Mouse (Mus musculus): Measurements from ENCODE around the gene Nkx6-1.

The Nkx6-1 gene

DNA sequence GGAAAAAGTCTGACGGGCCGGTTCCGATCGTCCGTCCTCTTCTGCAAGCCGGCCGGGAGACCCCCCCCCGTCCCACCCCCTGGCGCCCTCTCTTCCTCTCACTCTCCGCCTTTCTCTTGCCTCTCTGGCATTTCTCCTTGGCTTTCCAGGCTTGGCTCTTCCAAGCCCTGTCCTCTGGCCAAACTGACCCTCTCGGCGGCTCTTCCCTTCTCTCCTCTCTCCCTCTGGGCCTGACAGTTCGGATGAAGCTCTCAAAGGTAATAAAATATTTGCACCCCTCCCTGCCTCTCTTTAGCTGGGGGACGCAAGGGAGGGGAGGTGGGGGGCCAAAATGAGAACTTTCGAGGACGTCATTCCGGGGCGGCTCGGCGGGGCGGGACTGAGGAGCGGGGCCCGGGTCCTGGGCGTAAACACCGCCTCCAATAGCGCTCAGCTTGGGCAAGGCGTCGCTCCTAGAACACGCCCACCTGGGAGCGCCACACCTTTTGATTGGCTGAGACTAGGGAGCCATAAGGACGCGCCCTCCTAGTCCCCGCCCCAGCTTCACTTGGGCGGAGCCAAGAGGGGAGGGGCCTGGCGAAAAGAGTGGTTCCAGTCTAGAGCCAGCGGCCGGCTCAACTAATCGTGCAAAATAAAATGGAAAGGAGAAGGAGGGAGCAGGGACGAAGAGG, at the start of gene Nkx6-1:
TSS of gene Nkx6-1 (minus strand) at position 52 of the 671 bp plus-strand sequence.
- peak; percentile 87 to 92 for DNase-seq

DNA sequence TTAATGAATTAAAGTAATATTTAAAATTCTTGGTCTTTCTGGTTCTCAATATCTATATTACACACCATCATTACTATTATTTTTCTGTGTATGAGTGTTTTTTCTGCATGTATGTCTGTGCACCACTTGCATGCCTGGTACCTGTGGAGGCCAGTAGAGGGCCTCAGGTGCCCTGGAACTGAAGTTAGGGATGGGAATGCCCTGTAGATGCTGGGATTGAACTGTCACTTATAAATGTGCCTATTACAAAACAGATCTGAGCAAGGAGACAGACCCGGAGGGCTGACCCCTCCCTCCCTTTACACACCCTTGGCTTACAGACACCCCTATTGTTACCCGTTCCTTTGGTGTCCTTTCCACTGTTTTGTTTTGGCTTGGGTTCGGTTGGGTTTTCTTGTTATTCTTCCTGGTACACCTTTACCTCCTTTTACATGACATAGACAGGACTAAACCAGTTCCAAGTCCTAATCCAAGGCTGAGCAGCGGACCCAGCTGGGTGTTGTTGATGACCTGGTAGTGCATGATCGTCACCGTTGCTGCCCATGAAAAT, 48.3 kb upstream of the Nkx6-1 start:
- DNase-seq, result peak; percentile 35 to 48

DNA sequence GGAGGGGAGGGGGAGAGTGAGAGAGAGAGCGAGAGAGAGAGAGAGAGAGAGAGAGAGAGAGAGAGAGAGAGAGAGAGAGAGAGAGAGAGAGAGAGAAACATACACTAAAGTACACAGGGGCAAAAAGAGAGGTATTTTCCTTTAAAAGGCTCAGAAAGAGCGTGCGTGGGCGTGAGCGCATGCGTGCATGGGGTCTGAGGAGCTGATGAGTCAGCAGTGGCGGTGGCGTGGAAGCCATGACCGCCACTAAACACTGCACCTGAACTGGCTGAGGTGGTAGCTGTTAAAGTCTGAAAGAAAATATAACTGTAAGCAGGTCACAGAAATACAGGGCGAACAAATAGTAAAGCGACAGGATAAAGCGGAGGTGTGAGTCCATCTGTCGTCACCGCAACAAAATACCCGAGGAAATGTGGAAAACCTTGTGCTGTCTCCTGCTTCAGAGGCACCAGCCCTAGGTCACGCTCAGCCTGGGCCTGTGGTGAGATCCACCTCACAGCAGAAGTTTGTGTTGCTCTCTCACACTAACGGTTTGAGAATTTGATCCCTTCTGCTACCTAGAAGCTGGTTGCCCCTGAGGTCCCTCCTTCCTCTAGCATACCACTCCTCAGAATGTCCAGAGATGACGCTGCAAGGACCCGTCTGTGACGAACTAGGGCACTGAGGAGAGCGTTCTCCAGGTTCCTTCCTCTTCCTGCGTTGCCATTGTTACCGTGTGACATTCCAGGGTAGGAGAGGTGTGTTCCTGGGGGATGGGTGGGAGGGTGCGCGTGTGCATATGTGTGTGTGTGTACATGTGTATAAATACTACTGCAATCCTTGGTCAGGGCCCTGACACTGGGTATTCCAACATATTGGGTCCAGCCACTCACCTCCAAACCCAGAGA, 38.8 kb upstream of the Nkx6-1 start:
- peak; percentile 35 to 56 for DNase-seq

DNA sequence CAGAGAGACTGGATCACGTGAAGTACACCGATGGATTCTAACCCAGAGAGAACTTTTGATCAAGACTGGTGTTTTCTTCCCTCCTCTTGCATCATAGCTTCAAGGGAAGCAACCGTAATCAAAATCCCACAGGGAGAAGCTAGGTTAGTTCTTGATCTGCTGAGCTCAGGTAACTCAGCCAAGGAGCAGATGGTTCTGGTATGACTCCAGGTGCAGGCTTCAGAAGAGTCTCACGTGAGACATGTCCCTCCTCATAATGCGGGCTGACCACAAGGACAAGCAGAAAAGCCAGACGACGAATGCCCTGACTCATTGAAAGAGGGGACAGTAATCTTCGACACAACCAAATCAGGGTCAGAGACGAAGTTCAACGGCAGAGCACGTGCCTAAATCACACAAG, 37.8 kb upstream of the Nkx6-1 start:
- no peak for DNase-seq

DNA sequence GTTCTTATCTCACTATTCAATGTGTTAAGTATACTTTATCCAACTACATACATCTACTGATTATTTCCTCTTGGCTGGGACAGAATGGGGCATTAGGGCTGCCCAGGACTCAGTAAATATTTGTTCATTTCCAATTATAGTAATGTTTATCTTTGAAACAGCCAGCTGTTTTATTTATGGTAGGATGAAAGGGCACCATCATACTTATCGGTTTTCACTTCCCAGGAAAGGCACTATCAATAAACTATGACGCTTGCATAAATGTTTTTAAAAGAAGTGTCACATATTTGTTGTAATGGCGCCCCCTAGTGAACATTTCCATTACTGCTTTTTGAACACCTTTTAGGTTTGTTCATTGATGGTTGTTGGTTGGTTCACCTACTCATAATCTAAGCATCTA, 35.8 kb upstream of the Nkx6-1 start:
- no peak for DNase-seq

DNA sequence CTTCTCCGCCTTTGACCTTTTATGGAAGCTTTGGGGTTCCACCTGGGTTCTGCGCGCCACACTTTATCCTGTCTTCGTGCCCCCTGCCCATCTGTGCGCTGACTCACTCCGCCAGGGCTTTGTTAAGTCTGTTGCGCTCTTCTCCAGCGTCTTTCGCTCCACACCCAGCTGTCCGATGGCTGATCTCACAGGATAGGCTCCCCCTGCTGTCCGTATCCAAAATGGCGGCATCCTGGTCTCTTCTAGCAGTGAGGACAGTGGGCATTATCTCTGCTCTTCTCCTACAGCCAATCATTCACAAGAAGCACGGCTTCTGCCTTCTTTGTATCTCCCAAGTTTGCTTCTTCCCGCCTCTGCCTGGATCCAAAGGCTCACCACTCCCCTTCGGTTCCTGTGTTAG, 23.8 kb upstream of the Nkx6-1 start:
- DNase-seq, result peak; percentile 73 to 75

DNA sequence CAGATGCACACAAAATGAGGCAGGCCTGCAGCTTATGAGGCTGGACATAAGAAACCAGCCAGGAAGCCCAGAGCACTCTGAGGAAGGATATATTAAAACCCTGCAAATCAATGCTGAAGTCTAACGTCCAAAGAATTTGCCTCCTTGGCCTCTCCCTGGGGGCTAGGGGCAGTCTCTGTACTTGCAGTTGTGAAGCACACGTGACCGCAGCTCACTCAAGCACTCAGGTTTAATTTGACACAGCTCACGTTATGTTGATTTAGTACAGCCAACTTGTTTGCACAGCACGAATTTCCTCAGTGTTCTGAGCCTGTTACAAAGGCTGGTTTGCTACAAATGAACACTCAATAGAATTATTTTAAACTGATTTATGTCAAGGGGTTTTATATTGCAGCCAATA, 18.5 kb upstream of the Nkx6-1 start:
- DNase-seq, result peak in 1 of 2 experiments; percentile 45

DNA sequence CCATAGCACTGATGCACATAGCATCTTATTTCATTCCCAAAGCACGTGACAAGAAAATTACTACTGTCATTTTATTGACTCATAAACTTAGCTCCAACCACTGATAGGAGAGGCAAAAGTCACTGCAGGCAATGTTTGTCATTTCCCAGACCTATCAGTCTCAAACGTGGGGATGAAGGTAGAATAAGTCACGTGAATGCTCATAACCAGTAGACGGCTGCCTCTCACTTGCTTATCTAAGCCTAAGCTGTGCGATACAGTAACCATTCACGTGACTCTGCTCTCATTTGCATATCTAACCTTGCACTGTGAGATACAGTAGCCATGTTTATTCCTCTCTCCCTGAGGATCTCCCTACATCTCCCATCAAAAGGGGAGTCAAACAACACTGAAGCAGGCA, 15.5 kb upstream of the Nkx6-1 start:
- no peak for DNase-seq

DNA sequence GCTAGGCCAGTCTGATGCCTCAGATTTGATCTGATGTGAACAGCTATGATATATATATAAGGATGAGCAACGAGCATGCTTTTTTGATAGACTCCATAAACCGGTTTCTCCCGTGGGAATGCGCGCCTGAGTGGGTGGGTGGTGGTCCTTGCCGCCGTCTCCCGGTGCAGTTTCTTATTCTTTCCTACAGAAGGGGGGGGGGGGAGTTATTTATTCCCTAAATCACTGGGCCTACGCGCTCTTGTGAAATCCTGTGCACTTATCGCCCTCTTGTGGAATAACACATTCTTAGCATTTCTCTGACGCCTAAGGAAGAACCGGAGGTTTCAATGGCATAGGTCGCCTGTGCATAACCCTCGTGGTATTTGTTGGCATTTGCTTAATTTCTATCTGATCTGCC, 4.6 kb upstream of the Nkx6-1 start:
- DNase-seq, result peak; percentile 16 to 35

DNA sequence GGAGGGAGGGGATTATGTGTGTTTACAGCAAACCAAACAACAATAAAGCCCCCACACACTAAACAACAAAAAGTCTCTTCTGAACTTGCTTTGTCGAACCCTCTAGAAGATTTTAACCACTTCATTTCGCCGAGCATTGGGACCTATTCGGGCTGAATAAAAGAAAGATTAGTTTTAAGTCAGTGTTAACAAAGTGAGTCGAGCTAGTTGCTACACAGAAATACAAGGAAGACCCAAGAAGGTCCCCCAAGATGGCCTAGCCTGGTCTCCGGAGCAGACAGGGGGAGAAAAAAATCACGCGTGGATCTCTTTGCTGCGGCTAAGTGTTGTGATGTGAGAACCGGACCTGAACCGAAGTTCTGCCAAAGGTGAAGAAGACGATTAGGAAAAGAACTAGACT, 3.7 kb upstream of the Nkx6-1 start:
- no peak for DNase-seq

DNA sequence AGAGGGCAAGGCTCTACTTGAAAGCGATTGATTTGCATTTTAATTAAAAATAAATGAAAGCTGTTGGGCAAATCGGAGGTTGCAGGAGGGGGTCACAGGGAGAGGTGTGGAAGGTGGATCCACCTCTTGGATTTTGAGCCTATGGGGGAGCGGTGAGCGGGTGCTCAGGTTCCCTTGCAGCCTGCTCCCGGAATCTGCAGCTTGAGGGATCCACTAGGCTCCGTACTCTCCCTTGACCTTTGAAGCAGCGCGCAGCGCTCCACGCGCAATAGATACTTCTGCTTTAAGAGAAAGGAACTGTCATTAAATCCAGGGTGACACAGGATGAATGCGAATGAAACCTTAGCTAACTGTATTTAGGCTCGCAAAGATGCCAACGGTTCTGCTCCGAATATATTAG, 3.2 kb upstream of the Nkx6-1 start:
- DNase-seq, result no peak

DNA sequence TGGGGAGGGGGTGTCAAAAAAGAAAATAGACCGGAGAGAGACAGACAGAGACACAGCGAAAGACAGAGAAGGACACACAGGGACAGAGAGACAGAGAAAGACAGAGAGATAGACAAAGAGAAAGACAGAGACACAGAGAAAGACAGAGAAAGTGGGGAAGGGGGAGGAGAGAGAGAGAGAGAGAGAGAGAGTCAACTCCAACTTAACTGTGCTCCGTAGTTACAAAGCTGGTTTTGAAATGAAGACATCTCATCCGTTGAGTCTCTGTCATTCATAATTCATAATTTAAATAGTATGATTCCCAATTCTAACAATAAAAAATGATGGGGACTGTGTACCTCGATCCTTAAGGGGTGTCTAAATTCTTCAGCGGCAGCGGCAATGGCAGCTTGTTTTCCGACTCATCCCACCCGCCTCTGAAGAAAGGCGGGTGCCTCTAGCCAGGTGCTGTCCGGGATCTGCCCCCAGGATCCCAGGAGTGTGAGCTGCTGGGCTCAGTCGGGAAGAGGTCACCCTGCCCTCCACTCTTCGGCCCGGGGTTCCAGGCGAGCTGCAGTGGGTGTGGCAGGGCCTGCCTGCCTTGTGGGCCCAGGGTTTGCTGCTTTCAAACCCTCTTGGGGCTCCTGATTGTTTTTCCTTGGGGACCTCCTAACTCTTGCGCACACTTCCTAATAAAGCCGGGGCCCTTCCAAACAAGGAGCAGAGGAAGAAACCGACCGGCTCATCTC, 2.6 kb upstream of the Nkx6-1 start:
- DNase-seq, result peak in 1 of 2 experiments; percentile 13

DNA sequence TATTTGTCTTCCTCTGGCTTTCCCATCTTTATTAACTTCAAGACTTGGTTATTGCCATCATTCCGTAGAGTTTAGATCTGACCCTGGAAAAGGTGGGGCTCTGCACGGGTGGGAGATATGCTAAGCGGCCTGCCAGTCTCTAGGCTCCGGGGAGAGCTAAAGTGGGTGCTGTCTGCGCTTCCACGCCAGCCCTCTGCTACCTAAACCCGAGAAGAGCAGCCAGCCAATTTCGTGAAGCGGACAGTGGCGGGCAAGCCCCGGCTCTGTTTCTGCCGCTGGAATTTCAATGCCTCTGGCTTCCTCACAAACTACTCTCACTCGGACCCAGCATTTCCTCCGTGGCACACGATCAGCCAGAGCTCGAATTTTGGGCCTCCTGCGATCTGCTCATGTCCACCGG, 1.9 kb upstream of the Nkx6-1 start:
- DNase-seq, result peak; percentile 11 to 29

DNA sequence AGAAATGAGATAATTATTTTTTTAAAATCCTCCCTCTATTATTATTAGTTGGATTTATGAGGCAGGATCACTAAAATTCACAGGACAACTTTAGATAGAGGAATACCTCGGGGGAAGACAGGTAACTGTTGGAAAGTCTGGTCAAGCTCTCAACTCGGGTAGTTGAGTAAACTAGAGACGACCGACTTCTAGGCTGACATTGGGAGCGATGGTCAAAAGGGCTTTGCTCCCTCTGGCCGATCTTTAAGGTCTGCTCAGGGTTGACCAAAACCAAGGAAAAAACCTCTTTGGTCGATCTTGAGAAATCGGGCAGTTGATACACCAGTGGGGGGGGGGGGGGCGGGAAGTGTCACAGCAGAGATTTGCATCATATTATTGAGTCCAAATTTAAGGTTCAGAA, 1.3 kb upstream of the Nkx6-1 start:
- no peak for DNase-seq

DNA sequence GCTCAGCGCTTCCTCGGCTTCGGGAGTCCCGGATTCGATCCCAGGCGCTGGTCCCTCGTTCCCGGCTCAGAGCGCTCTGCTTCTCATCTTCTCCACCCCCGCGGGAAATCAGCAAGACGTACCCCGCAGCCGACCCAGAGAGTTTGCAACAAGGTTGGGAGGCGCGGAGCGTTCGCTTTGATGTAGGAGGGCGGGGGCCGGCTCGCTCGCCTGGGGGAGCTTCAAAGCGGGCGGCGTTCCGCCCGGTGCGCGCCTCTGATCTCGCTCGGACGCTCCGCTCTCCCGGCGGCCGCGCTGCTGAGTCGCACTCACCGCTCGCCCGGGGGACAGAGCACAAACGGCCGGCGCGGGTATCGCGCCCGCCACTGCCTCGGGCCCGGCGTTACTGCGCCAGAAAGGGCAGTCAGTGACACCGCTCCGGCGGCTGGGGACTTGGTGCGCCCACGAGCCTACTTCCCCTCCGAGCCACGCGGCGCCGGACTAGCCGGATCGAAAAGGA, 324 bp downstream of the Nkx6-1 start:
- DNase-seq, result peak; percentile 52 to 64

DNA sequence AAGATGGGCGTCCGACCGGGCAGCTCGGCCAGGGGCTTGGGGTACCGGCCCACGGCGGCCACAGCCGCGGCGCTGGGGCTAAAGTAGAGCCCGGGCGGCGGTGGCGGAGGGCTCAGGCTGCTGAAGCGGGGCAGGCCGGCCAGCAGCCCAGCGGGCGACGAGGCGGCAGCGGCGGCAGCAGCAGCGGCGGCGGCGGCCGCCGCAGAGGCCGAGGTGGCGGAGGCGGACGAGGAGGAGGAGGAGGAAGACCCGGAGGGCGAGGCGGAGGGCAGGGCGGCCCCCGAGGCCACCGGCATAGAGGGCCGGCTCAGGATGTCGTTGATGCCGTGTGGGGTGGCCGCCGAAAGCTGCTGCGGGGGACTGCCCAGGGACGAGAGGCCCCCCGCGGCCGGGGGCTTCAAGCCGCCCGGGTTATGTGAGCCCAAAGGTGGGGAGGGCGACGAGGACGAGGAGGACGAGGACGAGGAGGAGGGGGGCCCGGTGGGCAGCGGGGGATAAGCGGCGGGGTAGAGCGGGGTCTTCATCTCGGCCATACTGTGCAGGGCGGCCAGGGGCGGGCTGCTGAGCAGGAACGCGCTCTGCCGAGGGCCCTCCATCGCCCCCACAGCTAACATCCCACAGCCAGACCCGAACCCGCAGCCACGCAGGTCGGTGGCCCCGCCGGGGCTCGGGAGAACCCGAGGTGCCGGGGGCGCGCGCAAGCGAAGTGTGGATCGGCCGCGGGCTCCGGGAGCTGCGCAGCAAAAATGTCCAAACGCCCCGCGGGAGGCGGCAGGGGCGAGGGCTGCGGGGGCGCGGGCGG, 974 bp downstream of the Nkx6-1 start:
- DNase-seq, result peak in 1 of 2 experiments; percentile 31

DNA sequence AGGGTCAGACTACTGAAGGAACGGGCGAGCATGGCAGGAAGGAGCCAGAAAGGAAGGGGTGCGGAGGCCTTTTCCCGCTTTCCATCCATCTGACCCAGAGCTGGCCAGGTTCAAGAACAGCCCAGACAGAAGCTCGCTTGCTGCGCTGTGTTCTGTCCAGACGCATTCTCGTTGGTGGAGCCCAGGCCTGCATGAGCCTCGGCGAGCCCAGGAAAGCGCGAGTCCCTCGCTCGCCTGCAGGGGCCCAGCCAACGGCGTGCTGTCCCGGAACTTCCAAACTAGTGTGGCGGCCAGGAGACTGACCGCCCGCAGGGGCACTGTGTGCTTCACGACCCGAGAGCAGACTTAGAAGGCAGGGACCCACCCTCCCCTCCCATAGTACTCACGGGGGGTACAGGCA, 1.6 kb downstream of the Nkx6-1 start:
- peak; percentile 71 to 82 for DNase-seq

DNA sequence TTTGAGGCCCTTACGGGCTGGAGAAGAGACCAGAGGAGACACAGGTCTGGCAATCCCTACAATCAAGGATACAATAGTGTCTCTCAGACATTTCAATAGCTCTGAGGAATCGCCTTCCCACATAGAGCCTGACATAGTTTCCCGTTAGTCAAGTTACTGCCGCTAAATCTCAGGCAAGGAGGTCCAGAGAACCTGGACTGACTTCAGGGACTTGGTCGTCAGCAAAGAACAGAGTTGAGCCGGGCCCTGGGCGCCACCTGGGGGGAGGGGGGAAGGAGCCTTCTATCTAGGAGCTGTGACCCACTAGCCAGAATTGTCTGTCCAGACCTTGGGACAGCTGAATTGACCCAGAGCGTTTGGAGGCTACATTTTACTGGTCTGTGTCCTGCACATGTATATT, 2.3 kb downstream of the Nkx6-1 start:
- DNase-seq, result peak; percentile 11 to 29

DNA sequence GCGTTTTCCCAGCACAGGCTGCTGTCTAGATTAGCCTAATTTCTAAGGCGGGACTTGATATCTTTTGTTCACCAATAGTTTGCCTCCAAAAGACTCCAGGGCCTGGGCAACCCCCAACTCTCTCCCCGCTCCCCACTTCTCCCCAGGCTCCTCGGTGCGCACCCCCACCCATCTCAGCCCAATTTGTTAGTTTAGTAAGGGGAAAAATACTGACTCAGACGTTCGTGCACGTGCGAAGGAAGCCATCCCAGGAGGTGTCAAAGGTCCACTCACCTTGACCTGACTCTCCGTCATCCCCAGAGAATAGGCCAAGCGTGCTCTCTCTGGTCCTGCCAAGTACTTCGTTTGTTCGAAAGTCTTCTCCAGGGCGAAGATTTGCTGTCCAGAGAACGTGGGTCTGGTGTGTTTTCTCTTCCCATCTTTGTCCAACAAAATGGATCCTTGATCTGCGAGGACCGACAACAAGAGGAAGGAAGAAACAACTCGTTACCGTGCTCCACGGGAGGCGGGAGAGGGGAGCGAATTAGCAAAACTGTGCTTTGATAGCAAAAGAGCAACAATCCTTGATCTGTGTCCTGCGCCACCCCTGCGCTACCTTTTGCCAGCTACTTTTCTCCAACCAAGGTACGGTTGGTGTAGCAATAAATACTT, 3.1 kb downstream of the Nkx6-1 start:
- peak; percentile 20 to 36 for DNase-seq

DNA sequence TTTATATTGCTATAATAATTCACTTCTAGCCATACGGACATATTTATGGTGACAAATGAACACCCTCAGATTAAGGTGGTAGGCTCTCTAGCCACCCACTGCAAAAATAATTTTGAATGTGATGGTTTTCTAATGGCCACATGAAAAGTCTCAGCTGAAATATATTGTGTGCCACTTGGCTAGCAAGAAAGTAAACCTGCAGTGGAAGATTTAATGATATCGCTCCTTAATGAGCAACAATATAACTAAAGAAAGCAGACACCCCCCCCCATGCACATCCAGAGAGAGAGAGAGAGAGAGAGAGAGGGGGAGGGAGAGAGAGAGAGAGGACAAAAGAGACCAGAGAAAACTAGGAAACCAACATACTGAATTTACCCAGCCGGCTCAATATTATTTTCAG, 4.1 kb downstream of the Nkx6-1 start:
- DNase-seq, result no peak

DNA sequence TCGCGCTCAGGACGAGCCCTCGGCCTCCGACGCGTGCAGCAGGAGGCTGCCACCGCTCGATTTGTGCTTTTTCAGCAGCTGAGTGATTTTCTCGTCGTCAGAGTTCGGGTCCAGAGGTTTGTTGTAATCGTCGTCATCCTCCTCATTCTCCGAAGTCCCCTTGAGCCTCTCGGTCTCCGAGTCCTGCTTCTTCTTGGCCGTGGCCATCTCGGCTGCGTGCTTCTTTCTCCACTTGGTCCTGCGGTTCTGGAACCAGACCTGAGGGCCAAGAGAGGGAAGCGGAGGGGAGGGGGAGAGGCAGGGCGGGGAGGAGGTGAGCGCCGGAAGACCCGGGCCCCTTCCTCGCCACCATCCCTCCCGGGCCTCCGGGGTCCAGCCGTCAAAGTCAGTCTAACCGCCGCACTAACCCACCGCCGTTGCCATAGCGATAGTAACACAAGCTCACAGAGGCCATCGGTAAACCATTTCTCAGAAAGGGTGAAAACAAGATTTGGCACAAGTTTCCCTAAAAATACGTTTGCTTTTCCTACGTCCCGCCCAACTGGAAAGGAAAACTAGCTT, 5.3 kb downstream of the Nkx6-1 start:
- peak; percentile 27 to 55 for DNase-seq
